Mouse (Mus musculus) testis, adult 2 months (tissue): ENCODE measurements around the gene Hspb2.

Source experiments
- CTCF ChIP-seq: fragments of 200-500 bp; IDR thresholded peaks from 2 replicates; pipeline ENCODE4 v1.5.1; 2012; ENCODE audit warnings: low read depth, mild to moderate bottlenecking, inconsistent platforms, low read length, moderate library complexity; ENCODE audit not compliant: control insufficient read depth, insufficient read depth, insufficient replicate concordance
- POLR2A ChIP-seq: fragments of 200-500 bp; IDR thresholded peaks from 2 replicates; pipeline ENCODE4 v1.6.1; 2012; ENCODE audit warnings: low read depth, mild to moderate bottlenecking, inconsistent platforms, low read length, moderate library complexity; ENCODE audit not compliant: control insufficient read depth

- no peak for TF ChIP-seq CTCF
- no peak for TF ChIP-seq POLR2A
These were observed 22.6 kb downstream of the Hspb2 start for GRCm38 (mm10) chr9:50729600-50729999.
